Mouse (Mus musculus) embryonic fibroblast, embryonic 13.5 days (primary cell): ENCODE data around the gene Serinc2. TPM values are rescaled to one million over a fixed set of nuclear protein-coding genes. Genes with fewer than 3 reads are reported as not detected.

ENCODE experiments used
- H3K27ac ChIP-seq: 2 replicates; pipeline ENCODE4 v1.5.1; 2012; ENCODE audit warnings: low read length, control low read depth, inconsistent platforms; ENCODE audit not compliant: insufficient read depth
- H3K4me1 ChIP-seq: 2 replicates; pipeline ENCODE4 v1.6.1; 2011; ENCODE audit warnings: low read length; ENCODE audit not compliant: control insufficient read depth, insufficient read depth
- H3K4me3 ChIP-seq: 2 replicates; pipeline ENCODE4 v1.5.1; 2011; ENCODE audit warnings: mild to moderate bottlenecking, control low read depth, low read length; ENCODE audit not compliant: insufficient read depth
- CTCF ChIP-seq: IDR thresholded peaks from 2 replicates; pipeline ENCODE4 v1.5.1; 2011; ENCODE audit warnings: mild to moderate bottlenecking, control low read depth, low read length, moderate library complexity, borderline replicate concordance; ENCODE audit not compliant: insufficient read depth
- POLR2A ChIP-seq: IDR thresholded peaks from 2 replicates; pipeline ENCODE4 v1.6.1; 2011; ENCODE audit warnings: low read depth, mild to moderate bottlenecking, control low read depth, low read length, moderate library complexity
- polyA plus RNA-seq: library from polyadenylated mRNA; stranded (reverse); fragments of >200 nt; gene quantifications from 2 replicates; pipeline ENCODE4 v1.2.4, GENCODE M21; 2011; ENCODE audit warnings: low read depth; ENCODE audit not compliant: missing spikeins, insufficient read length

Serinc2 gene
- polyA plus RNA-seq, 1 experiment, result 25.1 TPM

DNA sequence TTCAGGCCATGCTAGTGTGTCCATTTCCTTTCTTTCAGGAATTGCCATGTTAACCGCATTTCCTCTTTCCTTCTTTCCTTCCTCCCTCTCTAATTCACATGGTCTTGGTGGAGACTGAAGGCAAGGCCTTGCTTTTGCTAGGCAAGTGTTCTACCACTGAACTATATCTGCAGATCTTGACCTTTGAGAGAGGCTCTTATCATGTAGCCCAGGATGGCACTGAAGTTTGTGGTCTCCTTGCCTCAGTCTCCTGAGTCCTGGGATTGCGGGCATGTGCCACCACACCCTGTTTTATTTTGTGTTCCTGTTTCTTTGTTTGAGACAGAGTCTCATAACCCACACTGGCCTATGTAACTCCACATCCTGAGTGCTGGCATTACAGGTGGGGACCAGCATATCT lies 67.1 kb downstream of the Serinc2 start:
- no peak for TF ChIP-seq POLR2A
- TF ChIP-seq CTCF, result no peak
- no peak overlapping the region for H3K4me3 ChIP-seq

More for the DNA sequence above, 67.1 kb downstream of the Serinc2 start:
- H3K27ac ChIP-seq, result no peak overlapping the region
- no peaks in the 10 kb centered on the region for H3K4me1 ChIP-seq

Other genes with a start within 250 kb of the Serinc2 start
- gene Col16a1, start 231.4 kb downstream of the Serinc2 start, polyA plus RNA-seq, result 133 and 156 TPM in 2 replicates
- 38.1 and 42.3 TPM in 2 replicates for gene Pef1, start 176.6 kb downstream of the Serinc2 start, polyA plus RNA-seq
- gene Hcrtr1, start 139.8 kb downstream of the Serinc2 start, polyA plus RNA-seq, result not detected in 2 replicates
- gene Tinagl1, start 104.1 kb downstream of the Serinc2 start, polyA plus RNA-seq, result 42.1 and 97.0 TPM in 2 replicates
- not detected in 2 replicates for gene Gm853, start 56.8 kb downstream of the Serinc2 start, polyA plus RNA-seq
- gene Fabp3, start 29.4 kb upstream of the Serinc2 start, polyA plus RNA-seq, result 13.5 and 25.5 TPM in 2 replicates
- not detected in 2 replicates for gene Gm10570, start 29.5 kb upstream of the Serinc2 start, polyA plus RNA-seq
- gene Zcchc17, start 80.7 kb upstream of the Serinc2 start, polyA plus RNA-seq, result 28.2 and 33.9 TPM in 2 replicates
- gene Snrnp40, start 80.9 kb upstream of the Serinc2 start, polyA plus RNA-seq, result 40.4 and 41.3 TPM in 2 replicates